Mouse (Mus musculus) spleen, adult 2 months (tissue): Measurements from ENCODE around the gene Pla2g1b. TPM values are rescaled to one million over a fixed set of nuclear protein-coding genes. Genes with fewer than 3 reads are reported as not detected.
"Not testable (repeated sequence)": the region's sequence is repeated elsewhere in the genome, so short reads cannot be mapped to it uniquely, and the experiment has no call there.

Experiments
- DNase-seq, 2 experiments: peaks; one replicate each; pipeline versions ENCODE4 v3.0.0 to v3.0.0-alpha.2; 2012 to 2021; ENCODE audit warnings: low spot score in 2 of 2, low read depth in 1 of 2
- H3K27ac ChIP-seq: fragments of 200-500 bp; 2 replicates; pipeline ENCODE4 v1.5.1; 2012; ENCODE audit warnings: low read length, inconsistent platforms; ENCODE audit not compliant: insufficient read depth
- H3K27me3 ChIP-seq: fragments of 200-500 bp; 2 replicates; pipeline ENCODE4 v1.6.1; 2012; ENCODE audit warnings: mild to moderate bottlenecking, moderate library complexity, low read length, inconsistent platforms; ENCODE audit not compliant: control insufficient read depth, insufficient read depth
- H3K36me3 ChIP-seq: fragments of 200-500 bp; 2 replicates; pipeline ENCODE4 v1.6.1; 2012; ENCODE audit warnings: mild to moderate bottlenecking, low read length, inconsistent platforms; ENCODE audit not compliant: control insufficient read depth, insufficient read depth
- H3K4me1 ChIP-seq: fragments of 200-500 bp; 2 replicates; pipeline ENCODE4 v1.6.1; 2011; ENCODE audit warnings: inconsistent platforms; ENCODE audit not compliant: control insufficient read depth, insufficient read depth, insufficient read length
- H3K4me3 ChIP-seq: fragments of 200-500 bp; 2 replicates; pipeline ENCODE4 v1.5.1; 2011; ENCODE audit warnings: mild to moderate bottlenecking, inconsistent platforms; ENCODE audit not compliant: insufficient read depth, insufficient read length; ENCODE audit errors: extremely low read depth
- CTCF ChIP-seq: fragments of 200-500 bp; IDR thresholded peaks from 2 replicates; pipeline ENCODE4 v1.5.1; 2011; ENCODE audit warnings: mild to moderate bottlenecking, inconsistent platforms; ENCODE audit not compliant: insufficient read depth, insufficient read length, insufficient replicate concordance; ENCODE audit errors: extremely low read depth
- POLR2A ChIP-seq: fragments of 200-500 bp; IDR thresholded peaks from 2 replicates; pipeline ENCODE4 v1.6.1; 2011; ENCODE audit warnings: low read depth, low read length, inconsistent platforms
- WGBS: fragments of 180-500 bp; shearing (Covaris S2); methylation state at CpG from one replicate; pipeline ENCODE4 v1.1.7; 2018; 5-methylcytosine and 5-hydroxymethylcytosine counted together
- polyA plus RNA-seq: library from polyadenylated mRNA; depleted of rRNA; stranded (reverse); fragments of >200 nt; gene quantifications from 2 replicates; pipeline ENCODE4 v1.2.3, GENCODE M21; 2012

Gene Pla2g1b
- polyA plus RNA-seq, 1 experiment = 284 TPM

- no peaks in the 10 kb centered on the region for H3K4me1 ChIP-seq
- H3K27me3 ChIP-seq = no peaks in the 10 kb centered on the region; the same call in 1 of the 2 replicates
- peak overlapping the region; percentile 62; the same call in 1 of the 2 replicates for H3K27ac ChIP-seq
- no peak for TF ChIP-seq POLR2A
- no peak for TF ChIP-seq CTCF
- 69% methylated on average over 12 of the region's 12 CpGs for WGBS
- DNase-seq = no peak
- H3K36me3 ChIP-seq = no peaks in the 10 kb centered on the region
- H3K4me3 ChIP-seq = no peak overlapping the region
These were observed 34.4 kb downstream of the Pla2g1b start for GRCm38 (mm10) chr5:115500383-115500935.

GRCm38 (mm10) chr5:115503035-115503434, 37.0 kb downstream of the Pla2g1b start:
- Histone ChIP-seq H3K4me1 (peaks cover 9% of the 10 kb centered on the region; the same call in 1 of the 2 replicates), H3K27ac (no peak overlapping the region), H3K36me3 (no peaks in the 10 kb centered on the region), H3K4me3 (no peak overlapping the region), H3K27me3 (no peaks in the 10 kb centered on the region; the same call in 1 of the 2 replicates)
- TF ChIP-seq POLR2A = no peak
- no peak for TF ChIP-seq CTCF
- DNase-seq = no peak
- WGBS = 71% methylated on average over 12 of the region's 12 CpGs

- not testable (repeated sequence) for DNase-seq
These were observed 39.6 kb downstream of the Pla2g1b start for GRCm38 (mm10) chr5:115505617-115506016.

GRCm38 (mm10) chr5:115506454-115507201, 40.6 kb downstream of the Pla2g1b start, which contains the start of gene Pxn:
Gene Pxn, plus strand, starts transcription at chr5:115506676.
- H3K36me3 ChIP-seq = no peaks in the 10 kb centered on the region
- H3K27ac ChIP-seq = peak within 1 kb of the TSS; percentile 80
- TF ChIP-seq POLR2A = peak; percentile 93
- TF ChIP-seq CTCF = peak; percentile 97
- peak within 1 kb of the TSS; percentile 89 for H3K4me3 ChIP-seq
- WGBS = under 1% methylated on average over 48 of the region's 74 CpGs
- peaks cover 19% of the 10 kb centered on the region; the same call in 1 of the 2 replicates for H3K4me1 ChIP-seq
- H3K27me3 ChIP-seq = no peaks in the 10 kb centered on the region; the same call in 1 of the 2 replicates
- DNase-seq = peak; percentile 77 to 90

More at GRCm38 (mm10) chr5:115505617-115506016, 39.6 kb downstream of the Pla2g1b start:
- H3K4me1 ChIP-seq = peaks cover 19% of the 10 kb centered on the region; the same call in 1 of the 2 replicates
- H3K27me3 ChIP-seq, H3K4me3 ChIP-seq, H3K36me3 ChIP-seq, H3K27ac ChIP-seq: not testable (repeated sequence)
- 75% methylated on average over 4 of the region's 4 CpGs for WGBS

- Histone ChIP-seq H3K4me1 (peaks cover 19% of the 10 kb centered on the region; the same call in 1 of the 2 replicates), H3K4me3 (peak overlapping the region; percentile 89), H3K36me3 (no peaks in the 10 kb centered on the region), H3K27me3 (no peaks in the 10 kb centered on the region; the same call in 1 of the 2 replicates), H3K27ac (peak overlapping the region; percentile 8; the same call in 1 of the 2 replicates)
- WGBS = 12% methylated on average over 12 of the region's 12 CpGs
- DNase-seq = no peak
- TF ChIP-seq CTCF (no peak), POLR2A (no peak)
These were observed 41.4 kb downstream of the Pla2g1b start for GRCm38 (mm10) chr5:115507267-115507980.

- TF ChIP-seq CTCF = no peak
- no peak for TF ChIP-seq POLR2A
- 39% methylated on average over 18 of the region's 18 CpGs for WGBS
- peaks cover 19% of the 10 kb centered on the region; the same call in 1 of the 2 replicates for H3K4me1 ChIP-seq
- DNase-seq = no peak
- H3K4me3 ChIP-seq = peak overlapping the region; percentile 89; the same call in 1 of the 2 replicates
- H3K27ac ChIP-seq = peak overlapping the region; percentile 8; the same call in 1 of the 2 replicates
- no peaks in the 10 kb centered on the region for H3K36me3 ChIP-seq
- no peaks in the 10 kb centered on the region; the same call in 1 of the 2 replicates for H3K27me3 ChIP-seq
These were observed 42.2 kb downstream of the Pla2g1b start for GRCm38 (mm10) chr5:115507981-115508858.
